Mouse (Mus musculus): ENCODE measurements at regions not wholly inside any gene's neighbourhood (a gene's known extent, or its start where the extent isn't known, plus 50 kb on each side); places are given as distances from the start of the nearest gene placed in this dataset.

DNA sequence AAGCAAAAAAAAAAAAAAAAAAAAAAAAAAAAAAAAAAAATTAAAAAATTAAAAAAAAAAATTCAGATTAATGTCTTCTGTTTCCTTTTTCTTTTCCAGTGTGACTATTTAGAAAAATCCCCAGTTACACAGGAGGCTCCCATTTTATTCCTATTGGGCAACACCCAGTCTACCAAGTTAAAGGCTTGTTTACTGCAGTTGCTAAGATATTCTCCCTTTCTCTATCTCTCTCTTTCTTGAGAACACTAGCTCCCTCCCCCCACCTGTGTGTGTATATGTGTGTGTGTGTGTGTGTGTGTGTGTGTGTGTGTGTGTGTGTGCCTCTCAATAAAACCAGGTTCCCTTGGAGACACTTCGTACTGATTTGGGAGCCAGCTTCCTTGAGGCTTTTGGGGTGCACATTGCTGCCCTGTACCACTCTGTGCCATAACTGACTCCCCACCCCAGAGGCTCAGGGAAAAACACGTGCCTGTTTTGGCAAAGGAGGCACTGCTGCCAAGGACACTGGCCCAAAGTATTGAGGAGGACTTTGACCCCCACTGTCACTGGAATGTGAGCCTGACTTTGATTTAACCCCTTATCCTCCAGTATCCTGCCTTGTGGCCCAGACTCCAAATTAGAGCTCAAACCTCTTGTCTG lies 50.3 kb downstream of the Anapc15-ps start:
- Histone ChIP-seq H3K27me3 (ENCODE audit: control insufficient read depth, insufficient read depth, low read length) (no peaks in the 10 kb centered on the region), H3K4me1 (ENCODE audit: control insufficient read depth, insufficient read depth, low read length) (peaks cover 18% of the 10 kb centered on the region), H3K9ac (replicated peaks; ENCODE audit: low read length) (no peak overlapping the region), H3K4me3 (replicated peaks; ENCODE audit: low read depth, low read length) (no peak overlapping the region), H3K4me2 (ENCODE audit: low read length) (no peak overlapping the region), H3K36me3 (ENCODE audit: control insufficient read depth, insufficient read depth, low read length) (no peaks in the 10 kb centered on the region), H3K9me3 (ENCODE audit: control insufficient read depth, low read length) (no peaks in the 10 kb centered on the region), H3K27ac (replicated peaks; ENCODE audit: low read depth, low read length) (no peak overlapping the region)
- 16% methylated on average over 2 of the region's 2 CpGs for WGBS
- DNase-seq (peak; percentile 40), ATAC-seq (ENCODE audit: low FRiP score, low TSS enrichment) (peak; percentile 17; the same call in 1 of the 2 replicates)

DNA sequence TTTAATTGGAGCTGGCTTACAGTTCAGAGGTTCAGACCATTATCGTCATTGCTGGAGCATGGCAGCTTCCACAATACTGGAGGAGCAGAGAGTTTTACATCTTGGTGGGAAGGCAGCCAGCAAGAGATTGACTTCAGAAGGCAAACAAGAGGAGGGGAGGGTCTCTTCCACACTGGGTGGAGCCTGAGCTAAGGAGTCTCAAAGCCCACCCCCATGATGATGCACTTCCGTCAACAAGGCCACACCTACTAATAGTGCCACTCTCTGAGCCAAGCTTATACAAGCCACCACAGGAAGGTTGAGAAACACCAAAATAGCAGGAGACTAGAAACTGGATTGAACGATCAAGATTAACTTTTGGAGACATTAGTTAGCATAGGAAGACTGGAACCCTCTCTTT lies 52.5 kb downstream of the Anapc15-ps start:
- Histone ChIP-seq H3K4me2 (ENCODE audit: low read length) (no peak overlapping the region), H3K27ac (replicated peaks; ENCODE audit: low read depth, low read length) (no peak overlapping the region), H3K27me3 (ENCODE audit: control insufficient read depth, insufficient read depth, low read length) (no peaks in the 10 kb centered on the region), H3K9me3 (ENCODE audit: control insufficient read depth, low read length) (no peaks in the 10 kb centered on the region), H3K4me3 (replicated peaks; ENCODE audit: low read depth, low read length) (no peak overlapping the region), H3K36me3 (ENCODE audit: control insufficient read depth, insufficient read depth, low read length) (no peaks in the 10 kb centered on the region), H3K9ac (replicated peaks; ENCODE audit: low read length) (no peak overlapping the region), H3K4me1 (ENCODE audit: control insufficient read depth, insufficient read depth, low read length) (peaks cover 18% of the 10 kb centered on the region)
- ATAC-seq (ENCODE audit: low FRiP score, low TSS enrichment) (no peak), DNase-seq (no peak)
- WGBS = 89% methylated on average over 3 of the region's 3 CpGs

DNA sequence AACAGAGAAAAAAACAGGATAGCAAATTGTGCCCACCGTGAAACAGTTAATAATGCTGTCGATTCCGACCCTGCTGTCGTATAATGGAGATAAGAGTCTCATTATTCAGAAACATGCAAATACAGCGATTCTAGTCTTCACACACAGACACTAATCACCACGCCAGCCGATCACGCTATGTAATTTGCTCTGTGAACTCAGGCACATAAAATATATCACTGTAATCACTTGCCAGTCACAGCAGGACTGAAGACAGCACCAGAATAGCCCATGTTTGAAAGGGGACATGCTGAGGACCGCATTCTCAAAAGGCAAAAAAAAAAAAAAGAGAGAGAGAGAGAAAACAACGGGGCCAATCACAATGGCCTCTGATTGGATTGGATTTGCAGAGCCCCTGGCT lies 53.6 kb downstream of the Anapc15-ps start:
- DNase-seq = peak; percentile 74
- Histone ChIP-seq H3K9ac (replicated peaks; ENCODE audit: low read length) (no peak overlapping the region; the same call in 1 of the 2 replicates), H3K4me2 (ENCODE audit: low read length) (peak overlapping the region; percentile 44), H3K27me3 (ENCODE audit: control insufficient read depth, insufficient read depth, low read length) (no peaks in the 10 kb centered on the region), H3K36me3 (ENCODE audit: control insufficient read depth, insufficient read depth, low read length) (no peaks in the 10 kb centered on the region), H3K9me3 (ENCODE audit: control insufficient read depth, low read length) (no peaks in the 10 kb centered on the region), H3K27ac (replicated peaks; ENCODE audit: low read depth, low read length) (peak overlapping the region; percentile 74), H3K4me1 (ENCODE audit: control insufficient read depth, insufficient read depth, low read length) (peaks cover 18% of the 10 kb centered on the region), H3K4me3 (replicated peaks; ENCODE audit: low read depth, low read length) (0 out of 2 replicates have a peak overlapping the region, but pooled peaks have one; percentile 12)
- peak; percentile 49; the same call in 1 of the 2 replicates for ATAC-seq (ENCODE audit: low FRiP score, low TSS enrichment)
- 5% methylated on average over 10 of the region's 10 CpGs for WGBS

DNA sequence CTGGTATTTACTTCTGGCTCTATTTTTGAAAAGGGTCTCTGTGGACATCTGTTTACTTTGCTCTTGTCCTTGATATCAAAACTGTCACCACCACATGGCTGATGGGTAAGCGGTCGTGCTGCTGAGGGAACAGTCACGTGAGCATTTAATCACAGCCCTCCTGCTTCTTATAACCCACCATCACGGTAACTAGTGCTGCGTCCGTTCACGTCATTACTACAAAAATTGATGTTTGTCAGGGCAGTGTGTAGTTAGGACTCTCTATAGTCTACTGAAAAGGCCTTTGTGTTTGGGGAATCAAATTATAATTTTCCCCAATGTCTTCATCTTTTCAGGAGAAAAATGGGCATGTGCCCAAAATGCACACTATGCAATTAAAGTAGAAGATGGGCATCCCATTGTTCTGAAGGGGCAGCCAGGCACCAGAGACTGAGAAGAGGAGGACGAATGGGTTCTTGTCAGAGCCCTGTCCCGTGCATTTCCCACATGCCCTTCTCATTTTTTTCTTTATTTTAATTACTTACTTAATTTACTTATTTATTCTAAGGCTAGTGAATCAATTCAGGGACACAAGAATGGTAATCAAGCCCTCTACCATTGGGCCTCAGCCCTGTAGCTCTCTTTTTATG lies 54.6 kb upstream of the Nudt4 start:
- WGBS = 51% methylated on average over 9 of the region's 9 CpGs
- H3K27me3 ChIP-seq (ENCODE audit: control insufficient read depth, insufficient read depth, low read length) = no peaks in the 10 kb centered on the region
- no peak for ATAC-seq (ENCODE audit: low FRiP score, low TSS enrichment)
- DNase-seq = no peak
- no peaks in the 10 kb centered on the region for H3K9me3 ChIP-seq (ENCODE audit: control insufficient read depth, low read length)
- H3K36me3 ChIP-seq (ENCODE audit: control insufficient read depth, insufficient read depth, low read length) = no peaks in the 10 kb centered on the region
- no peak overlapping the region for H3K9ac ChIP-seq (replicated peaks; ENCODE audit: low read length)
- peaks cover 18% of the 10 kb centered on the region for H3K4me1 ChIP-seq (ENCODE audit: control insufficient read depth, insufficient read depth, low read length)
- no peak overlapping the region for H3K27ac ChIP-seq (replicated peaks; ENCODE audit: low read depth, low read length)
- H3K4me2 ChIP-seq (ENCODE audit: low read length) = no peak overlapping the region
- H3K4me3 ChIP-seq (replicated peaks; ENCODE audit: low read depth, low read length) = no peak overlapping the region

DNA sequence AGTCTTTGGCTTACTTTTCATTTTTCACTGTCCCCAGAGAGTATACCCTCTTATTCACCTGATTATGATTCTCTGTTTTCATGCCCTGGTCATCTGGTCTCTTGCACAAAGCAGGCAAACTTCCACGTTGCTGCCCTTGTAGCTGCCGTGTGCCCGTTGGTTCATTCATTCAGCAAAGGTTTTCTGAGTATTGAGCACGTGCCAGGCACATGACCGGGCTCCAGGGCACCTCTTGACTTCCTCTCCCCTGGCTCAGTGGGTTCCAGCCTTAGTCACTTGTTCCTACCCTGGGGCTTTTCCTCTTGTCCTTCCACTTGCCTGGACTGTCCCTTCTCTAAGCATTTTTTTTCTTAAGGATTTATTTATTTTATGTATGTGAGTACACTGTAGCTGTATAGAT lies 52.9 kb upstream of the Nudt4 start:
- no peaks in the 10 kb centered on the region for H3K9me3 ChIP-seq (ENCODE audit: control insufficient read depth, low read length)
- ATAC-seq (ENCODE audit: low FRiP score, low TSS enrichment) (no peak), DNase-seq (no peak)
- H3K36me3 ChIP-seq (ENCODE audit: control insufficient read depth, insufficient read depth, low read length) = no peaks in the 10 kb centered on the region
- H3K4me1 ChIP-seq (ENCODE audit: control insufficient read depth, insufficient read depth, low read length) = peaks cover 18% of the 10 kb centered on the region
- H3K9ac ChIP-seq (replicated peaks; ENCODE audit: low read length) = no peak overlapping the region
- 77% methylated on average over 5 of the region's 5 CpGs for WGBS
- no peak overlapping the region for H3K4me2 ChIP-seq (ENCODE audit: low read length)
- no peak overlapping the region for H3K27ac ChIP-seq (replicated peaks; ENCODE audit: low read depth, low read length)
- no peak overlapping the region for H3K4me3 ChIP-seq (replicated peaks; ENCODE audit: low read depth, low read length)
- no peaks in the 10 kb centered on the region for H3K27me3 ChIP-seq (ENCODE audit: control insufficient read depth, insufficient read depth, low read length)

DNA sequence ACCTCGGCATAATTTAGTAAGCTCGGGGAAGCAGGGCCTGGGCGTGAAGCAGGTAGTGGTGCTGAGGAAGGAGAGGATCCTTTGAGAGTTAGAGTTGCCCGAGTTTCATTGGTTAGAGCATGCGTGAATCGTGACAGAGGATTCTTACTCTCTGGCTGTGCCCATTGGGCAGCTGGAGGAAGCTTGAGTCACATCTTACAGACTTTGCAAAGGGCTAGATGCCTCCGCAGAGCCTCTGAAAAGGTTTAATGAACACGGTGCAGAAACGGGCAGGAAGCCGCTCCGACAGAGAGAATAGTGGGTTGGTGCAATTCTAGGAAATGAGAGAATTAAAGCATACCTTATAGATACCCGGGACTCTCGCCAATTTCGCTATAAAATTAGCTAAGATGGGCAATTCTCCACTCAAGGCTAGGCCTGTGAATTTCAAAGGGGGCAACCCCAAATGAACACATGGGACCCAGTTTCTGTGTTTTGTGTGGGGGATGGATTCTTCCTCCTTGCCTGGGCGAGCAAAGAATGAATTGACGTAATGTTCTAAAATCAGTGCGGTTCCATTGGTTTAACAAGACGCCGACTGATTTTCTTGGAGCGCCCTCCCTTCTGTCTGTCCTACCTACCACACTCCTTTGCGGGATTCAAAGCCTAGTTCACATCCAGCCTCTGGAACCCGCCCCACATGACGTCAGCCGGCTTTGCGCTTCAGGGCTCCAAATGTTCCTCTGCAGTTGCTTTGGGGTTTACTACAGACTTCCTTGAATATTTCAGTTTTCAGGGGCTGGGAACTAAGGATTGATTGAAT lies 52.1 kb upstream of the Nudt4 start:
- no peak for ATAC-seq (ENCODE audit: low FRiP score, low TSS enrichment)

More for the DNA sequence above, 52.1 kb upstream of the Nudt4 start:
- Histone ChIP-seq H3K9me3 (ENCODE audit: control insufficient read depth, low read length) (no peaks in the 10 kb centered on the region), H3K4me1 (ENCODE audit: control insufficient read depth, insufficient read depth, low read length) (peaks cover 23% of the 10 kb centered on the region), H3K4me2 (ENCODE audit: low read length) (no peak overlapping the region), H3K4me3 (replicated peaks; ENCODE audit: low read depth, low read length) (no peak overlapping the region), H3K27ac (replicated peaks; ENCODE audit: low read depth, low read length) (no peak overlapping the region), H3K27me3 (ENCODE audit: control insufficient read depth, insufficient read depth, low read length) (no peaks in the 10 kb centered on the region), H3K9ac (replicated peaks; ENCODE audit: low read length) (no peak overlapping the region), H3K36me3 (ENCODE audit: control insufficient read depth, insufficient read depth, low read length) (no peaks in the 10 kb centered on the region)
- WGBS = 77% methylated on average over 25 of the region's 25 CpGs
- no peak for DNase-seq

Data from midbrain, embryonic 14.5 days (tissue).